Mouse (Mus musculus): ENCODE results near the gene Fam131c.

Gene Fam131c

GRCm38 (mm10) chr4:141432666-141433065 lies 64.6 kb downstream of the Fam131c start:
- ChIA-PET POLR2A (interaction anchor here (0.5 to 9.4 kb wide), 80 partner anchors 7 to 843 kb away, joined by 3 to 90 read pairs (median 4); partner anchors contain the start of genes Hspb7 (in 2 of the 4), Zbtb17 (in 2 of the 4), Fam131c (in 1 of the 4) and Spen (in 1 of the 4)), CTCF (interaction anchor here (0.5 to 5.0 kb wide), 29 partner anchors 9 to 265 kb away, joined by 3 to 82 read pairs (median 5); partner anchors contain the start of gene Hspb7 (in 1 of the 4))

DNA sequence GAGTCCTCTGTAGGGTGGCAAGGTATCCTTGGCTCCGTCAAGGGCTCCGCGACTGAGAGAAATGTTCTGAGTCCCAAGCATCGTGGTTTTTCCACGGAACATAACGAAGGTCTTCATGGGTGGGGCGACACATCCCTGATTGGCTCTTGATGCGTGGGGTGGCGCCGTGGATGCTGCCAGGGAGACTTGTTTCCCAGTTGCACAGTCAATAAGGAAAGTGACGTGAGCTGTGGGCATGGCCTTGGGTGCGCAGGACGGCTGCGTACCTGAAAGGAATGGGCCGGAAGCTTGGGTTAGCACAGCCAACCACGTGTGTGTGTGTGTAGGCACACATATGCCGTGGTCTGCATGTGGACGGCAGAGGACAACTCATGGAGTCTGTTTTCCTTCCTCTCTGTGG lies 65.2 kb downstream of the Fam131c start:
- POLR2A ChIA-PET, result interaction anchor here (0.6 to 9.4 kb wide), 70 partner anchors 8 to 636 kb away, joined by 3 to 90 read pairs (median 5); partner anchors contain the start of genes Hspb7 (in 2 of the 4), Zbtb17 (in 2 of the 4) and Spen (in 1 of the 4)
- CTCF ChIA-PET, result interaction anchor here (0.5 to 5.0 kb wide), 26 partner anchors 9 to 266 kb away, joined by 3 to 82 read pairs (median 5); partner anchors contain the start of gene Hspb7 (in 2 of the 4)
